Mouse (Mus musculus): ENCODE results near the gene Tedc1. TPM values are rescaled to one million over a fixed set of nuclear protein-coding genes. Genes with fewer than 3 reads are reported as not detected.

Gene Tedc1
- total and polyA plus RNA-seq, 2 experiments = 0.09 to 0.15 TPM

- TF ChIP-seq CTCF (IDR thresholded peaks at IDR 0.05; ENCODE audit: low read depth, low read length) = no peak
- TF ChIP-seq POLR2A (IDR thresholded peaks at IDR 0.05; ENCODE audit: extremely low read depth, insufficient read depth, low read length) = no peak
- Histone ChIP-seq H3K4me1 (ENCODE audit: control insufficient read depth, insufficient read depth, low read length) (no peaks in the 10 kb centered on the region), H3K36me3 (ENCODE audit: control insufficient read depth, insufficient read depth, low read length) (no peaks in the 10 kb centered on the region), H3K9ac (ENCODE audit: low read depth, low read length) (no peak overlapping the region), H3K4me3 (ENCODE audit: insufficient read depth, low read depth, low read length) (no peak overlapping the region), H3K27me3 (ENCODE audit: control insufficient read depth, insufficient read depth, low read length) (peaks cover 6% of the 10 kb centered on the region), H3K79me2 (ENCODE audit: control insufficient read depth, insufficient read depth, low read length) (no peaks in the 10 kb centered on the region), H3K27ac (replicated peaks; ENCODE audit: insufficient read depth, low read depth, low read length) (no peak overlapping the region)
- DNase-seq (ENCODE audit: extremely low read depth, low read depth, low spot score) = no peak
- WGBS = 72% methylated on average over 5 of the region's 5 CpGs
Measured at GRCm38 (mm10) chr12:113184945-113185344, 28.7 kb downstream of the Tedc1 start.

GRCm38 (mm10) chr12:113185442-113186291 lies 29.4 kb downstream of the Tedc1 start, which contains the start of gene Tmem121:
Gene Tmem121, plus strand, starts transcription at chr12:113185930.
- H3K27me3 ChIP-seq (ENCODE audit: control insufficient read depth, insufficient read depth, low read length) = peaks cover 6% of the 10 kb centered on the region

GRCm38 (mm10) chr12:113186326-113187010 lies 30.2 kb downstream of the Tedc1 start:
- H3K27me3 ChIP-seq (ENCODE audit: control insufficient read depth, insufficient read depth, low read length) = peaks cover 6% of the 10 kb centered on the region
- no peak overlapping the region for H3K27ac ChIP-seq (replicated peaks; ENCODE audit: insufficient read depth, low read depth, low read length)
- DNase-seq (ENCODE audit: extremely low read depth, low read depth, low spot score) = no peak
- H3K4me1 ChIP-seq (ENCODE audit: control insufficient read depth, insufficient read depth, low read length) = no peaks in the 10 kb centered on the region
- WGBS = 53% methylated on average over 12 of the region's 12 CpGs
- no peak overlapping the region for H3K9ac ChIP-seq (ENCODE audit: low read depth, low read length)
- H3K36me3 ChIP-seq (ENCODE audit: control insufficient read depth, insufficient read depth, low read length) = no peaks in the 10 kb centered on the region
- no peak for TF ChIP-seq CTCF (IDR thresholded peaks at IDR 0.05; ENCODE audit: low read depth, low read length)
- TF ChIP-seq POLR2A (IDR thresholded peaks at IDR 0.05; ENCODE audit: extremely low read depth, insufficient read depth, low read length) = no peak
- no peaks in the 10 kb centered on the region for H3K79me2 ChIP-seq (ENCODE audit: control insufficient read depth, insufficient read depth, low read length)
- no peak overlapping the region for H3K4me3 ChIP-seq (ENCODE audit: insufficient read depth, low read depth, low read length)

More at GRCm38 (mm10) chr12:113185442-113186291, 29.4 kb downstream of the Tedc1 start, which contains the start of gene Tmem121:
- H3K4me3 ChIP-seq (ENCODE audit: insufficient read depth, low read depth, low read length) = peak within 1 kb of the TSS; percentile 31; the same call in 1 of the 2 replicates
- no peak within 1 kb of the TSS for H3K9ac ChIP-seq (ENCODE audit: low read depth, low read length)
- no peaks in the 10 kb centered on the region for H3K36me3 ChIP-seq (ENCODE audit: control insufficient read depth, insufficient read depth, low read length)
- H3K79me2 ChIP-seq (ENCODE audit: control insufficient read depth, insufficient read depth, low read length) = no peaks in the 10 kb centered on the region
- TF ChIP-seq POLR2A (IDR thresholded peaks at IDR 0.05; ENCODE audit: extremely low read depth, insufficient read depth, low read length) (no peak), CTCF (IDR thresholded peaks at IDR 0.05; ENCODE audit: low read depth, low read length) (no peak)
- no peak for DNase-seq (ENCODE audit: extremely low read depth, low read depth, low spot score)
- H3K27ac ChIP-seq (replicated peaks; ENCODE audit: insufficient read depth, low read depth, low read length) = no peak within 1 kb of the TSS
- H3K4me1 ChIP-seq (ENCODE audit: control insufficient read depth, insufficient read depth, low read length) = no peaks in the 10 kb centered on the region
- 5% methylated on average over 62 of the region's 63 CpGs for WGBS

- WGBS = 45% methylated on average over 4 of the region's 4 CpGs
- H3K9ac ChIP-seq (ENCODE audit: low read depth, low read length) = no peak overlapping the region
- H3K4me1 ChIP-seq (ENCODE audit: control insufficient read depth, insufficient read depth, low read length) = no peaks in the 10 kb centered on the region
- H3K4me3 ChIP-seq (ENCODE audit: insufficient read depth, low read depth, low read length) = no peak overlapping the region
- peaks cover 6% of the 10 kb centered on the region for H3K27me3 ChIP-seq (ENCODE audit: control insufficient read depth, insufficient read depth, low read length)
- no peaks in the 10 kb centered on the region for H3K36me3 ChIP-seq (ENCODE audit: control insufficient read depth, insufficient read depth, low read length)
- H3K79me2 ChIP-seq (ENCODE audit: control insufficient read depth, insufficient read depth, low read length) = no peaks in the 10 kb centered on the region
- TF ChIP-seq CTCF (IDR thresholded peaks at IDR 0.05; ENCODE audit: low read depth, low read length) = no peak
- no peak for TF ChIP-seq POLR2A (IDR thresholded peaks at IDR 0.05; ENCODE audit: extremely low read depth, insufficient read depth, low read length)
- no peak for DNase-seq (ENCODE audit: extremely low read depth, low read depth, low spot score)
- no peak overlapping the region for H3K27ac ChIP-seq (replicated peaks; ENCODE audit: insufficient read depth, low read depth, low read length)
Measured at GRCm38 (mm10) chr12:113187011-113187375, 30.8 kb downstream of the Tedc1 start.

GRCm38 (mm10) chr12:113187584-113188295 lies 31.5 kb downstream of the Tedc1 start:
- TF ChIP-seq CTCF (IDR thresholded peaks at IDR 0.05; ENCODE audit: low read depth, low read length) = peak; percentile 45
- no peak for TF ChIP-seq POLR2A (IDR thresholded peaks at IDR 0.05; ENCODE audit: extremely low read depth, insufficient read depth, low read length)
- H3K79me2 ChIP-seq (ENCODE audit: control insufficient read depth, insufficient read depth, low read length) = no peaks in the 10 kb centered on the region
- DNase-seq (ENCODE audit: extremely low read depth, low read depth, low spot score) = no peak
- H3K4me3 ChIP-seq (ENCODE audit: insufficient read depth, low read depth, low read length) = no peak overlapping the region
- H3K9ac ChIP-seq (ENCODE audit: low read depth, low read length) = no peak overlapping the region
- H3K27ac ChIP-seq (replicated peaks; ENCODE audit: insufficient read depth, low read depth, low read length) = no peak overlapping the region
- H3K27me3 ChIP-seq (ENCODE audit: control insufficient read depth, insufficient read depth, low read length) = peaks cover 6% of the 10 kb centered on the region
- H3K4me1 ChIP-seq (ENCODE audit: control insufficient read depth, insufficient read depth, low read length) = no peaks in the 10 kb centered on the region
- WGBS = 2% methylated on average over 56 of the region's 56 CpGs
- no peaks in the 10 kb centered on the region for H3K36me3 ChIP-seq (ENCODE audit: control insufficient read depth, insufficient read depth, low read length)

Measured in liver, adult 2 months (tissue).